Mouse (Mus musculus) midbrain, postnatal 0 days (tissue): Measurements from ENCODE around the gene Tas2r102. TPM values are rescaled to one million over a fixed set of nuclear protein-coding genes. Genes with fewer than 3 reads are reported as not detected.

Source experiments
- ATAC-seq: fragments of 200-750 bp; cut with Nextera tagmentation; 2 replicates; pipeline ENCODE4 v1.8.0; 2017; ENCODE audit warnings: moderate number of reproducible peaks, mild to moderate bottlenecking, moderate TSS enrichment, moderate library complexity; ENCODE audit not compliant: low FRiP score
- DNase-seq: peaks from one replicate; pipeline ENCODE4 v3.0.0-alpha.2; 2015; ENCODE audit warnings: low spot score
- H3K27ac ChIP-seq: fragments of 300-500 bp; sonication (generic); 2 replicates; pipeline ENCODE4 v1.5.1; 2014; ENCODE audit warnings: low read depth, mild to moderate bottlenecking, low read length, mixed read lengths
- H3K27me3 ChIP-seq: fragments of 300-500 bp; sonication (generic); 2 replicates; pipeline ENCODE4 v1.6.1; 2014; ENCODE audit warnings: low read length, control low read depth, mixed read lengths; ENCODE audit not compliant: insufficient read depth
- H3K36me3 ChIP-seq: fragments of 300-500 bp; sonication (generic); 2 replicates; pipeline ENCODE4 v1.6.1; 2014; ENCODE audit warnings: low read length, control low read depth, mixed read lengths; ENCODE audit not compliant: insufficient read depth
- H3K4me1 ChIP-seq: fragments of 300-500 bp; sonication (generic); 2 replicates; pipeline ENCODE4 v1.6.1; 2014; ENCODE audit warnings: mild to moderate bottlenecking, control low read depth, antibody characterized with exemption, low read length, mixed read lengths; ENCODE audit not compliant: insufficient read depth
- H3K4me2 ChIP-seq: fragments of 300-500 bp; sonication (generic); 2 replicates; pipeline ENCODE4 v1.6.1; 2014; ENCODE audit warnings: low read depth, mild to moderate bottlenecking, low read length, mixed read lengths; ENCODE audit not compliant: poor library complexity, severe bottlenecking
- H3K4me3 ChIP-seq: fragments of 300-500 bp; sonication (generic); 2 replicates; pipeline ENCODE4 v1.5.1; 2014; ENCODE audit warnings: low read depth, mild to moderate bottlenecking, low read length, moderate library complexity
- H3K9ac ChIP-seq: fragments of 300-500 bp; sonication (generic); replicated peaks from 2 replicates; pipeline ENCODE4 v1.6.1; 2014; ENCODE audit warnings: mild to moderate bottlenecking, low read length, moderate library complexity, mixed read lengths; ENCODE audit not compliant: poor library complexity, severe bottlenecking
- H3K9me3 ChIP-seq: fragments of 300-500 bp; sonication (generic); 2 replicates; pipeline ENCODE4 v1.6.1; 2016; ENCODE audit warnings: low read length, control low read depth
- CTCF ChIP-seq: IDR thresholded peaks from 2 replicates; pipeline ENCODE4 v1.5.1; 2016; ENCODE audit warnings: antibody characterized with exemption, mild to moderate bottlenecking
- WGBS: fragments of 180-500 bp; shearing (Covaris S2); extraction: QIAGEN DNeasy Blood & Tissue Kit; methylation state at CpG from one replicate; pipeline ENCODE4 v1.1.7; 2014; 5-methylcytosine and 5-hydroxymethylcytosine counted together
- polyA plus RNA-seq: library from polyadenylated mRNA; unstranded; fragments of >200 nt; fragmentation: Nextera tagmentation; extraction: Ambion mirVana; gene quantifications from 2 replicates; pipeline ENCODE4 v1.2.1, GENCODE M21; 2015
- total RNA-seq: library from RNA; depleted of rRNA; stranded (reverse); fragments of >200 nt; gene quantifications from 2 replicates; pipeline ENCODE4 v1.2.3, GENCODE M21; 2014; rRNA removed

Gene Tas2r102
- not detected in 2 replicates for total RNA-seq
- not detected in 2 replicates for polyA plus RNA-seq

DNA sequence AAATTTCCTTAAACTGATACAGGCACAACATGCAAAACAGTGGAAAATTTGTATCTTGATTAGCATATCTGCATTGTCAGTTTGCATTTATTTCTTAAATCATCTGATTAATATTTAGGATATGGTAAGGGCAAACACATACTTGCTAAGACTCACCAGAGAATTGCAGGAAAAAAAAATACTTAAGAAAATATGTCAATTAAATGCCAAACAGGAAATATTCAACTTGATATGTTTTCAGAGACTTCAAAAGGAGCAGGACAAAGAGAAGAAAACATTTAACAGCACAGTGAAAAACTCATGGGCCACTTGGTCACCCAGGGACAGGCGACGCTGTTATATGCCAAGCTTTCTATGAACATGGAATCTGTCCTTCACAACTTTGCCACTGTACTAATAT is at the start of gene Tas2r102:
Gene Tas2r102 (plus strand): TSS at position 301 of the 400 bp plus-strand sequence.
- Histone ChIP-seq H3K4me3 (no peak within 1 kb of the TSS), H3K9ac (no peak within 1 kb of the TSS), H3K4me2 (no peak within 1 kb of the TSS), H3K9me3 (no peaks in the 10 kb centered on the region), H3K27me3 (no peaks in the 10 kb centered on the region), H3K27ac (no peak within 1 kb of the TSS), H3K4me1 (no peaks in the 10 kb centered on the region), H3K36me3 (no peaks in the 10 kb centered on the region)
- no peak for TF ChIP-seq CTCF
- ATAC-seq (no peak), DNase-seq (no peak)
- 92% methylated on average over 2 of the region's 2 CpGs for WGBS

DNA sequence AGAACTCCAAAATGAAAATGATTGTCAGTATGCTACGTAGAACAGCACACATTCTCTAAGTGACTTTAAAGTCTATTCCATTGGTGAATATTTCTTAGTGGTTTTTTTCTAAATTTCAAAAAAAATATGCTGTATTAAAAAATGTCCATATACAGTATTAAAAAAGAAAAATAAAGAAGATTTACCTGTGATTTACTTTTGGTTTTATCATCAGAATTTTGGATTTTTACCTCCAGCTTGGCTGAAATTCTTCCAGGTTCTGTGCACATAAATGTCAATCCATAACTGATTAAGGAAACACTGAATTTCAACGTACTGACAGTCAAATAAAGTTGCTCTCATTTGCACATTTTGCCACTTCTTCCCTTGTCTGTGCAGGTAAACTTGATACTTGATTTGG is 24.0 kb upstream of the Tas2r102 start, which contains the start of gene Tas2r115:
Gene Tas2r115 (minus strand): TSS at position 101 of the 400 bp plus-strand sequence.
- H3K9me3 ChIP-seq: 0 out of 2 replicates have a peak, but pooled peaks cover 5% of the 10 kb centered on the region
- DNase-seq: no peak

DNA sequence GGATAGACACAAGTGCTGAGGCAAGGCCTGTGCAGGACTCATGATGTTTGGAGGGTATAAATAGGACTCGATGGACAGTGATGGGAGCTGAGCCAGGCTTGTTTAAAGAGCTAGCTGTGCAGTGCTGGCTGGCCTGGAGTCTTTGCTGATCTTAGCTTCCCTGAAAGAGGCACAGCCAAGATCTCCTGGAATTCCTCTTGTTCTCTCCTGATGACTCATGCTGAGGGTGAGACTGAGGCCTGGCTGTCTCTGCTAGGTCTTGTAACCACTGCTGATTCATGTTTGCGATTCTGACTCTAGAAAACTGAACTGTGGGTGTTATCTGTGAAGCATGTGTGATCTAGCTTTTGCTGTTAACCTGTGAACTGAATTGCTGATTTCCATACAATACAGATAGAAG is 11.7 kb upstream of the Tas2r102 start:
- Histone ChIP-seq H3K9me3 (no peaks in the 10 kb centered on the region), H3K36me3 (no peaks in the 10 kb centered on the region), H3K4me3 (no peak overlapping the region), H3K27me3 (no peaks in the 10 kb centered on the region), H3K27ac (no peak overlapping the region), H3K4me1 (no peaks in the 10 kb centered on the region), H3K9ac (no peak overlapping the region), H3K4me2 (no peak overlapping the region)
- 86% methylated on average over 2 of the region's 2 CpGs for WGBS
- no peak for TF ChIP-seq CTCF
- DNase-seq (no peak), ATAC-seq (no peak)

More for the DNA sequence above, 24.0 kb upstream of the Tas2r102 start, which contains the start of gene Tas2r115:
- TF ChIP-seq CTCF: no peak
- H3K27ac ChIP-seq: no peak within 1 kb of the TSS
- ATAC-seq: no peak
- H3K27me3 ChIP-seq: no peaks in the 10 kb centered on the region
- no peak within 1 kb of the TSS for H3K4me3 ChIP-seq
- no peak within 1 kb of the TSS for H3K9ac ChIP-seq
- no peaks in the 10 kb centered on the region for H3K4me1 ChIP-seq
- WGBS: 67% methylated on average over 2 of the region's 2 CpGs
- H3K4me2 ChIP-seq: no peak within 1 kb of the TSS
- no peaks in the 10 kb centered on the region for H3K36me3 ChIP-seq

DNA sequence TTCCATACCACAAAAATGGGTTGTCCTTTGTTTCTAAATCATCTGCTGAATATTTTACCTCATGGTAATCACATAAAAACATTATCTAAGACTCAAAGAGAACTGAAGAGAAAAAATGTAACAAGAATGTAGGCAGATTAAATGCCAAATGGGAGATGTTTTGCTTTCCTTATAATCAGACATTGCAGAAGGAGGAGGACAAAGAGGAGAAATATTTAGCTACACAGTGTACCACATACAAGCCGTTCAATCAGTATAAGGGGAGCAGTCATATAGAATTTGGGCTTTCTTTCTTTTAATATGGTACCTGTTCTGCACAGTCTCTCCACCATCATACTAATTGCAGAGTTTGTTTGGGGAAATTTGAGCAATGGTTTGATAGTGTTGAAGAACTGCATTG is 7.5 kb upstream of the Tas2r102 start, which contains the start of gene Tas2r124:
Gene Tas2r124 (plus strand): TSS at position 301 of the 400 bp plus-strand sequence.
- TF ChIP-seq CTCF: no peak
- Histone ChIP-seq H3K9me3 (no peaks in the 10 kb centered on the region), H3K4me1 (no peaks in the 10 kb centered on the region), H3K27ac (no peak within 1 kb of the TSS), H3K36me3 (no peaks in the 10 kb centered on the region), H3K27me3 (no peaks in the 10 kb centered on the region), H3K4me2 (no peak within 1 kb of the TSS), H3K9ac (no peak within 1 kb of the TSS), H3K4me3 (no peak within 1 kb of the TSS)
- DNase-seq (no peak), ATAC-seq (no peak)
- WGBS: 75% methylated on average over 1 of the region's 1 CpGs

DNA sequence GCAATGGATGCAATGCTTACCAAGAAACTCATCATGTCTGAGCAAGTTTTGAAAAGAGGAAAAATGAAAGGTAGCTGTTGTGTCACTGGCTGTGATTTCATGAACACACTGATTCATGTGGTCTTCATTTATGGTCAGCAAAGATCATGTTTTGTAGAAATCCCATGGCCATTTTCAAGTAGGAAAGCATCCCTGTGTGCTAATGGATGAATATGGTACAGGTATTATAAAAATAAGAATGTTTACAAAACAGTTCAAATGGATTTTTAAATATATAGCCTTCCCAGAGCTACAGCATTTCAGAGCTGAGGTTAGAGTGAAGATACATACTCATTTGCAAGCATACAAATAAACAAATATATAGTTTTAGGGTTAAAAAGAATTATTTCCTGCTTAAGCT is 16.1 kb downstream of the Tas2r102 start, which contains the start of gene Tas2r136:
Gene Tas2r136 (minus strand): TSS at position 101 of the 400 bp plus-strand sequence.
- no peaks in the 10 kb centered on the region for H3K36me3 ChIP-seq
- no peak for TF ChIP-seq CTCF
- H3K4me3 ChIP-seq: no peak within 1 kb of the TSS
- no peaks in the 10 kb centered on the region for H3K27me3 ChIP-seq
- no peak within 1 kb of the TSS for H3K9ac ChIP-seq
- H3K4me2 ChIP-seq: no peak within 1 kb of the TSS
- H3K9me3 ChIP-seq: no peaks in the 10 kb centered on the region
- ATAC-seq: no peak
- no peak for DNase-seq
- H3K27ac ChIP-seq: no peak within 1 kb of the TSS
- H3K4me1 ChIP-seq: no peaks in the 10 kb centered on the region

DNA sequence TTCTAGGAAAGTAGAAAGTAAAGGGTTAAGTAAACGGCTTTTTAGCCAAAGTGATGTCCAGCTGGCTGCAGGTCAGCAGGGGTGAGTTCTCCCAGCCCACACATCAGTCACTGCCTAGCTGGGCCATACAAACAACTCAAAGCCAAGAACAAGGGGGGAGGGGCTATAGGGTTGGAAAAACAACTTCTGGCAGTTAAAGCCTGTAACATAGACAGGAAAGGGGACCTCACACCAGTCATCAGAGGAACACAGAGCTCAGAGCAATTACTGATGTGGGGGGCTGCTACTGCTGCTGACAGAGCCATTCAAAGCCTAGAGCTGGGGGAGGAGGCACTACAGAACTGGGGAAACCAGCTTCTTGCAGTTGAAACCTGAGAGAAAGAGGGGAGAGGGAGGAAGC is 33.5 kb downstream of the Tas2r102 start:
- Histone ChIP-seq H3K9ac (no peak overlapping the region), H3K4me1 (no peaks in the 10 kb centered on the region), H3K36me3 (no peaks in the 10 kb centered on the region), H3K9me3 (peaks cover 21% of the 10 kb centered on the region; the same call in 1 of the 2 replicates), H3K4me3 (no peak overlapping the region), H3K27ac (no peak overlapping the region), H3K4me2 (no peak overlapping the region), H3K27me3 (no peaks in the 10 kb centered on the region)
- no peak for TF ChIP-seq CTCF
- no peak for ATAC-seq
- DNase-seq: no peak
- 61% methylated on average over 1 of the region's 1 CpGs for WGBS
